Mouse (Mus musculus): ENCODE data around the gene Psg19.

Gene Psg19

DNA sequence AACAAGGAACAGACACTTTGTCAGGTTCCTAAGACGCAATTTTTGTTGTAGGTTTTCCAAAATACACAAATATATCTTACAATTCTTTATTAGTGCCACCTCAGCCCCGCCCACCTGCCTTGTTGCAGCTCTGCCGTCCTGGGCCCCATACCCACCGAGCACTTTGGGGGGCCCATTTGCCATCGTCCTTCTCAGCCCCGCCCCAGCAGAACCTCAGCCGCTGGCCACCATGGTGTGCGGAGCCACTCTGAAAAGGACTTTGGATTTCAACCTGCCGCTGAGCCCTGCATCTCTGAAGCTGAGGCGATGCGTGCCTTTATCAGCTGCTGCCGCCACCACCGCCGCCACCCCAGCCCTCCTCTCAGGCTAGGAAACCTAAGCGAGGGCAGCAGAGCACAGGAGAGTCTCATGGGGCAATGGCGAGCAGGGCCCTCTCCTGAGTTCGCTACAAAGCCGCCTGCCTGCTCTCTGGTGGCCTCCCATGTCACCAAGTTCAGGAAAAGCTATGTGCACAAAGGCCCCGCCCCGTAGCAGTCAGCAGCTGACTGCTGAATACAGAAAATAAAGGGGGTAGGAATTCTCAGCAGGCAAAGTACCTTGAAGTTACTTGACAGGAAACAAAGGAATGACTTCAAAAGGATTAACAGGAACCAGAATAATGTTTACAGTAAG lies 52.0 kb downstream of the Psg19 start:
- no peak for DNase-seq (ENCODE audit: low spot score in 2 of 2)
